Mouse (Mus musculus) kidney, embryonic 15.5 days (tissue): ENCODE results near the gene Fgfr2. TPM values are rescaled to one million over a fixed set of nuclear protein-coding genes. Genes with fewer than 3 reads are reported as not detected.
"Not testable (repeated sequence)": the region's sequence is repeated elsewhere in the genome, so short reads cannot be mapped to it uniquely, and the experiment has no call there.

Experiments used
- ATAC-seq: fragments of 200-750 bp; cut with Nextera tagmentation; replicated peaks from 2 replicates; pipeline ENCODE4 v1.8.0; 2017; ENCODE audit warnings: moderate TSS enrichment; ENCODE audit not compliant: low FRiP score
- H3K27ac ChIP-seq: fragments of 300-500 bp; sonication (generic); 2 replicates; pipeline ENCODE4 v1.5.1; 2015; ENCODE audit warnings: mild to moderate bottlenecking, inconsistent platforms
- H3K27me3 ChIP-seq: fragments of 300-500 bp; sonication (generic); 2 replicates; pipeline ENCODE4 v1.6.1; 2015; ENCODE audit warnings: inconsistent platforms
- H3K36me3 ChIP-seq: fragments of 300-500 bp; sonication (generic); 2 replicates; pipeline ENCODE4 v1.6.1; 2015; ENCODE audit warnings: inconsistent platforms
- H3K4me1 ChIP-seq: fragments of 300-500 bp; sonication (generic); 2 replicates; pipeline ENCODE4 v1.6.1; 2015; ENCODE audit warnings: inconsistent platforms
- H3K4me2 ChIP-seq: fragments of 300-500 bp; sonication (generic); 2 replicates; pipeline ENCODE4 v1.6.1; 2015; ENCODE audit warnings: moderate library complexity, mild to moderate bottlenecking, inconsistent platforms
- H3K4me3 ChIP-seq: fragments of 300-500 bp; sonication (generic); replicated peaks from 2 replicates; pipeline ENCODE4 v1.5.1; 2015; ENCODE audit warnings: mild to moderate bottlenecking, inconsistent platforms
- H3K9ac ChIP-seq: fragments of 300-500 bp; sonication (generic); 2 replicates; pipeline ENCODE4 v1.6.1; 2015; ENCODE audit warnings: mild to moderate bottlenecking, inconsistent platforms
- H3K9me3 ChIP-seq: fragments of 300-500 bp; sonication (generic); replicated peaks from 2 replicates; pipeline ENCODE4 v1.6.1; 2016; ENCODE audit warnings: inconsistent platforms
- WGBS: fragments of 180-500 bp; shearing (Covaris S2); methylation state at CpG from one replicate; pipeline ENCODE4 v1.1.7; 2015; ENCODE audit warnings: mixed read lengths; 5-methylcytosine and 5-hydroxymethylcytosine counted together
- polyA plus RNA-seq: library from polyadenylated mRNA; unstranded; fragments of >200 nt; fragmentation: Nextera tagmentation; extraction: Ambion mirVana; gene quantifications from 2 replicates; pipeline ENCODE4 v1.2.1, GENCODE M21; 2015

The Fgfr2 gene
- polyA plus RNA-seq, 1 experiment from 2014 or later = 104 TPM

GRCm38 (mm10) chr7:130455587-130456246, 2667.4 kb downstream of the Fgfr2 start:
- Histone ChIP-seq H3K27me3 (no peaks in the 10 kb centered on the region), H3K9ac (no peak overlapping the region), H3K9me3 (no peaks in the 10 kb centered on the region), H3K4me1 (no peaks in the 10 kb centered on the region), H3K4me2 (no peak overlapping the region), H3K27ac (no peak overlapping the region), H3K36me3 (peaks cover 52% of the 10 kb centered on the region), H3K4me3 (no peak overlapping the region)
- no peak for ATAC-seq
- WGBS = 72% methylated on average over 4 of the region's 4 CpGs

GRCm38 (mm10) chr7:130454226-130454625, 2668.9 kb downstream of the Fgfr2 start:
- no peak overlapping the region for H3K4me2 ChIP-seq
- WGBS = 67% methylated on average over 3 of the region's 3 CpGs
- no peaks in the 10 kb centered on the region for H3K9me3 ChIP-seq
- H3K36me3 ChIP-seq = peaks cover 39% of the 10 kb centered on the region
- H3K27me3 ChIP-seq = no peaks in the 10 kb centered on the region
- H3K9ac ChIP-seq = no peak overlapping the region
- ATAC-seq = no peak
- no peak overlapping the region for H3K4me3 ChIP-seq
- H3K4me1 ChIP-seq = no peaks in the 10 kb centered on the region
- H3K27ac ChIP-seq = no peak overlapping the region

- H3K4me1 ChIP-seq = no peaks in the 10 kb centered on the region
- H3K4me2 ChIP-seq = no peak overlapping the region
- H3K36me3 ChIP-seq = peaks cover 9% of the 10 kb centered on the region
- no peaks in the 10 kb centered on the region for H3K9me3 ChIP-seq
- H3K27ac ChIP-seq = no peak overlapping the region
- no peak for ATAC-seq
- H3K27me3 ChIP-seq = no peaks in the 10 kb centered on the region
- no peak overlapping the region for H3K9ac ChIP-seq
- WGBS = 82% methylated on average over 5 of the region's 5 CpGs
- no peak overlapping the region for H3K4me3 ChIP-seq
Observed at GRCm38 (mm10) chr7:130435776-130436175, 2687.4 kb downstream of the Fgfr2 start.

- Histone ChIP-seq H3K4me2 (no peak overlapping the region), H3K4me1 (0 out of 2 replicates have a peak, but pooled peaks cover 2% of the 10 kb centered on the region), H3K9ac (no peak overlapping the region), H3K36me3 (no peaks in the 10 kb centered on the region), H3K9me3 (no peaks in the 10 kb centered on the region), H3K27me3 (no peaks in the 10 kb centered on the region), H3K27ac (no peak overlapping the region), H3K4me3 (no peak overlapping the region)
- 88% methylated on average over 2 of the region's 2 CpGs for WGBS
- no peak for ATAC-seq
Observed at GRCm38 (mm10) chr7:130432141-130432540, 2691.0 kb downstream of the Fgfr2 start.

GRCm38 (mm10) chr7:130426586-130426985, 2696.6 kb downstream of the Fgfr2 start:
- peak; percentile 85 for ATAC-seq

GRCm38 (mm10) chr7:130425991-130426390, 2697.2 kb downstream of the Fgfr2 start:
- no peaks in the 10 kb centered on the region for H3K27me3 ChIP-seq
- no peak overlapping the region for H3K9ac ChIP-seq
- peaks cover 8% of the 10 kb centered on the region for H3K4me1 ChIP-seq
- H3K27ac ChIP-seq = no peak overlapping the region
- no peak for ATAC-seq
- no peaks in the 10 kb centered on the region for H3K9me3 ChIP-seq
- no peaks in the 10 kb centered on the region for H3K36me3 ChIP-seq
- WGBS = 41% methylated on average over 2 of the region's 2 CpGs
- H3K4me2 ChIP-seq = no peak overlapping the region
- no peak overlapping the region for H3K4me3 ChIP-seq

More at GRCm38 (mm10) chr7:130426586-130426985, 2696.6 kb downstream of the Fgfr2 start:
- Histone ChIP-seq H3K4me3 (no peak overlapping the region), H3K4me1 (peaks cover 8% of the 10 kb centered on the region), H3K9ac (no peak overlapping the region), H3K36me3 (no peaks in the 10 kb centered on the region), H3K27me3 (no peaks in the 10 kb centered on the region), H3K9me3 (no peaks in the 10 kb centered on the region), H3K4me2 (no peak overlapping the region), H3K27ac (peak overlapping the region; percentile 15; the same call in 1 of the 2 replicates)
- 3% methylated on average over 5 of the region's 5 CpGs for WGBS

GRCm38 (mm10) chr7:130419961-130420360, 2703.2 kb downstream of the Fgfr2 start:
- no peak for ATAC-seq

GRCm38 (mm10) chr7:130407622-130408021, 2715.5 kb downstream of the Fgfr2 start:
- H3K9me3 ChIP-seq = no peaks in the 10 kb centered on the region
- H3K4me2 ChIP-seq = no peak overlapping the region
- no peaks in the 10 kb centered on the region for H3K4me1 ChIP-seq
- H3K27ac ChIP-seq = no peak overlapping the region
- H3K27me3 ChIP-seq = no peaks in the 10 kb centered on the region
- ATAC-seq = no peak
- H3K36me3 ChIP-seq = no peaks in the 10 kb centered on the region
- 93% methylated on average over 10 of the region's 10 CpGs for WGBS
- no peak overlapping the region for H3K4me3 ChIP-seq
- H3K9ac ChIP-seq = no peak overlapping the region

More at GRCm38 (mm10) chr7:130419961-130420360, 2703.2 kb downstream of the Fgfr2 start:
- Histone ChIP-seq H3K9me3 (no peaks in the 10 kb centered on the region), H3K4me2 (no peak overlapping the region), H3K9ac (no peak overlapping the region), H3K27ac (no peak overlapping the region), H3K4me3 (no peak overlapping the region), H3K36me3 (no peaks in the 10 kb centered on the region), H3K4me1 (no peaks in the 10 kb centered on the region), H3K27me3 (no peaks in the 10 kb centered on the region)
- 64% methylated on average over 1 of the region's 1 CpGs for WGBS

GRCm38 (mm10) chr7:130403346-130403745, 2719.8 kb downstream of the Fgfr2 start:
- no peak overlapping the region for H3K4me2 ChIP-seq
- WGBS = 81% methylated on average over 2 of the region's 2 CpGs

GRCm38 (mm10) chr7:130394697-130395096, 2728.5 kb downstream of the Fgfr2 start:
- Histone ChIP-seq H3K9ac (no peak overlapping the region), H3K27me3 (no peaks in the 10 kb centered on the region), H3K27ac (no peak overlapping the region), H3K4me2 (no peak overlapping the region), H3K36me3 (peaks cover 22% of the 10 kb centered on the region), H3K4me3 (no peak overlapping the region), H3K4me1 (no peaks in the 10 kb centered on the region), H3K9me3 (no peaks in the 10 kb centered on the region)
- ATAC-seq = no peak
- WGBS = 94% methylated on average over 2 of the region's 2 CpGs

More at GRCm38 (mm10) chr7:130403346-130403745, 2719.8 kb downstream of the Fgfr2 start:
- no peak overlapping the region for H3K4me3 ChIP-seq
- no peak overlapping the region for H3K9ac ChIP-seq
- H3K4me1 ChIP-seq = no peaks in the 10 kb centered on the region
- H3K27me3 ChIP-seq = no peaks in the 10 kb centered on the region
- peaks cover 6% of the 10 kb centered on the region; the same call in 1 of the 2 replicates for H3K36me3 ChIP-seq
- no peaks in the 10 kb centered on the region for H3K9me3 ChIP-seq
- ATAC-seq = no peak
- H3K27ac ChIP-seq = no peak overlapping the region

- not testable (repeated sequence) for H3K4me1 ChIP-seq, H3K9ac ChIP-seq, H3K4me2 ChIP-seq, H3K4me3 ChIP-seq, ATAC-seq, H3K9me3 ChIP-seq, H3K27ac ChIP-seq, H3K27me3 ChIP-seq
- WGBS = 96% methylated on average over 1 of the region's 1 CpGs
- peaks cover 29% of the 10 kb centered on the region for H3K36me3 ChIP-seq
Observed at GRCm38 (mm10) chr7:130390060-130390459, 2733.1 kb downstream of the Fgfr2 start.

GRCm38 (mm10) chr7:130386308-130386707, 2736.8 kb downstream of the Fgfr2 start:
- WGBS = 82% methylated on average over 3 of the region's 3 CpGs
- no peak overlapping the region for H3K27ac ChIP-seq
- no peak for ATAC-seq
- H3K9ac ChIP-seq = no peak overlapping the region
- peaks cover 12% of the 10 kb centered on the region for H3K36me3 ChIP-seq
- no peaks in the 10 kb centered on the region for H3K4me1 ChIP-seq
- no peak overlapping the region for H3K4me3 ChIP-seq
- no peaks in the 10 kb centered on the region for H3K9me3 ChIP-seq
- no peaks in the 10 kb centered on the region for H3K27me3 ChIP-seq
- H3K4me2 ChIP-seq = no peak overlapping the region
